8 mouse cellular contexts compared by ENCODE assay signal in the genomic region with DNA sequence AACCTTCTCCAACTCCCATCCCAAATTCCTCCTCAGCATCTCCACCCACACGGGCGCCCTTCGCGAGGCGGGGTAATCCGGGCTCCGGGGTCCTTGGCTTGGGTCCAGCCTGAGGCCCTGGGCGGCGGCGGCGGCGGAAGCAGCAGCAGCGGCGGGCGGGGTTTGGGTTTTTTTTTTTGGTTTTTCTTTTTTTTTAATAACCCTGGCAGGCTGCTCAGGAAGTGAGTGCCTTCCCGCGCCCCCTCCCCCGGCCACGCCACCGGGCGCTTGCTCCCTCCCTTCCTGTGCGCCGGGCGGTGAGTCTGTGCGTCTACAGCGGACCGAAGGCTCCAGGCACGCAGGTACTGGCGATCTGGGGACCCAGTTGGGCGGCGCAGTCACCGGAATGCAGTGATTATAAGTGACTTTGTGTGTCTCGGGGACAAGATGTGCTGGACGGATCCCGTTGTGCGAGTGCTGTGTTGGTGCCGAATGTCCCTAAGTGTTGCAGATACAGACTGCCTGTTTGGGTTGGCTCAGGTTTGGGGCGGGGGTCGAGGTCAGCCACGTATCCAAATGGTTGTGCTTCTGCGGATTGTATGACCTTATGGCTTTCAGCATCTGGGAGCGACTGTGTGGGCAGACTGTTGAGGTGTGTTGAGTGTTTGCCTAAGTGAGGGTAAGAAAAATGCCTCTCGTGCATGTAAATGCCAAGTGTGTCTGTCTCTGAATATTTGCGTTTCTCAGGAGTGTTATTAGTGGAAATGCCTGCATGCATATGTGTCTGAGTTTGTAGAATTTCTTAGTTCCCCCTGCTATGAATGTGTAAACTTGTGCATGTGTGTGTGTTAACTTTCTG. TPM values are rescaled to one million over a fixed set of nuclear protein-coding genes. Genes with fewer than 3 reads are reported as not detected.
A peak's percentile ranks its signal among the peaks of the same experiment; 100 is the strongest.
DNase-seq lines count a peak whose midpoint lies in the region; ATAC-seq lines count a peak whose summit lies in the region.

A gene (plus strand): TSS at position 287 of the 838 bp plus-strand sequence.

- intact Hi-C loops in left cerebral cortex, postnatal 14 days (cut with DNase I) = no loop called here

- DNase-seq in T-cell, adult 2 months (ENCODE audit: low spot score) = peak; percentile 77
- DNase-seq in cerebellum, postnatal 4 days (ENCODE audit: low spot score in 2 of 2) = peak; percentile 38 to 77
- peak; percentile 84 for DNase-seq in gastrocnemius, postnatal 10 days
- peak; percentile 89 for DNase-seq in induced T-regulatory cell, adult 2 months (ENCODE audit: low read depth)
- DNase-seq in left cerebral cortex, postnatal 14 days (ENCODE audit: low spot score in 2 of 2) = peak; percentile 58 to 61
- peak; percentile 18 to 37 for DNase-seq in right cerebral cortex, postnatal 36 days (ENCODE audit: low spot score in 2 of 2)
- DNase-seq in urinary bladder, postnatal 4 days (ENCODE audit: low spot score in 2 of 2) = peak; percentile 86 to 89

- ATAC-seq in megakaryocyte-erythroid progenitor cell, adult 5-6 weeks (replicated peaks; ENCODE audit: low FRiP score, low TSS enrichment, poor library complexity, severe bottlenecking) = peak; percentile 76

RNA-seq across cellular contexts. Expression of the gene that starts here (rescaled TPM):
- 10 to 100 TPM; 24.1 to 44.4 TPM for total RNA-seq in gastrocnemius, postnatal 10 days (2021)
- 10 to 100 TPM; 31.8 to 35.1 TPM for total RNA-seq in left cerebral cortex, postnatal 14 days (2021)
- total RNA-seq in megakaryocyte-erythroid progenitor cell, adult 5-6 weeks (2014; fragmentation: Nextera tagmentation) = 13.2 and 22.8 TPM in 2 replicates
- 5.4 and 6.6 TPM in 2 replicates for total RNA-seq in megakaryocyte-erythroid progenitor cell, adult 5-6 weeks (2017)

Comparison
In these comparisons a context has a peak if more than half of its experiments do, and no peak if none do; other contexts are left out.
1. Peak in every context shown above with its lines: DNase-seq and ATAC-seq.
2. DNase-seq: peak in every context shown above with its lines; median percentile 89 in induced T-regulatory cell, adult 2 months; 88 in urinary bladder, postnatal 4 days; 84 in gastrocnemius, postnatal 10 days; 77 in T-cell, adult 2 months; 60 in left cerebral cortex, postnatal 14 days; 58 in cerebellum, postnatal 4 days; 28 in right cerebral cortex, postnatal 36 days.